Mouse (Mus musculus): ENCODE data around the gene Brinp3. TPM values are rescaled to one million over a fixed set of nuclear protein-coding genes. Genes with fewer than 3 reads are reported as not detected.
"Not testable (repeated sequence)": the region's sequence is repeated elsewhere in the genome, so short reads cannot be mapped to it uniquely, and the experiment has no call there.

The Brinp3 gene
- total RNA-seq (2021) (not detected), polyA plus RNA-seq (2012; rRNA removed) (0.06 TPM in 1 of 2 replicates, not detected in the other)
- long read RNA-seq: 0 reads

DNA sequence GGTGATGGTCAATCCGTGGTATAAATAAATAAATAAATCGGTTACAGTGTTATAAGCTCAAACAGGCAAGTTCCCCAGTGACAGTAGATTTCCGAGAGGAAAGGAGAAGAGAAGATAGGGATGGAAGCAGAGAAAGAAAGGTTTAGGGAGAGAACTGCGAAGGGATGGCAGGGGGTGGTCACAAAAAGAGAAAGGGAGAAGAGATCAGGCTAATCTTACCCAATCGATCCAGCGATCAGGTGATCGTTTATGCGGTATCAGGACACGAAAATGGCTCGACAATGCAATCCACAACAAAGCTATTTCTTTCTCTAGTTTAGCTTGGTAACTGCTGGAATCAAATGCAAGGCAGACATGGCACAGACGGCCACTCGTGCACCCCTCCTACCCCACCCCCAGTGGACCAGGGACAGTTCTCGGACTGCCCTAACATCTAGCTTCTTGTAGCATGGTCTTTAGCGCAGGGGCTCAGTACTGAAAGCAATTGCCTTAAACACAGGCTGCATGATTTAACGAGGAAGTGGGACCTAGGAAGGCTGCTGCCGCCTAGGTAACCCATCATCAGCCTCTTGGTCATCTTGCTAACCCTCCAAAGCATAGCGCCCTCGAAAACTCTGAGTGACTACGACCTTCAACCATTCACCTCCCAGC is at the start of gene Brinp3:
Gene Brinp3 (plus strand): TSS at position 80 of the 651 bp plus-strand sequence.
- no peak for DNase-seq

DNA sequence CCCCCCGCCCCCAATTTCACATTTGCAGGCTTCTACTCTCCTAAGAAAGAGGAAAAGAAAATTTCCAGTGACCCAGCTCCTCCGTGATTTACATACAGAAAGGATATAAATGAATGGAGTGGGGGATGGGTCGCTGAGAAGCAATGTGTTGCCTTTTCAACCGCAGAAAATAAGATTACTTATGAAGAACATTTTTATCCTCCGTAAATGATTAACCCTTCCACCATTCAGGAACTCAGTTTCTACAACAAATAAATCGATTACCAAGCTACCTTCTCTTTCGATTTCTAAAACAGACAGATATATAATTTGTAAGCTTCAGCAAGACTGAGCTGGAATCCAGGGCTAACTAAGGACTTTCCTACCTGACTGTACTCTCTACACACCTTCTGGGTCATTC is 339 bp upstream of the Brinp3 start:
- no peak for DNase-seq

DNA sequence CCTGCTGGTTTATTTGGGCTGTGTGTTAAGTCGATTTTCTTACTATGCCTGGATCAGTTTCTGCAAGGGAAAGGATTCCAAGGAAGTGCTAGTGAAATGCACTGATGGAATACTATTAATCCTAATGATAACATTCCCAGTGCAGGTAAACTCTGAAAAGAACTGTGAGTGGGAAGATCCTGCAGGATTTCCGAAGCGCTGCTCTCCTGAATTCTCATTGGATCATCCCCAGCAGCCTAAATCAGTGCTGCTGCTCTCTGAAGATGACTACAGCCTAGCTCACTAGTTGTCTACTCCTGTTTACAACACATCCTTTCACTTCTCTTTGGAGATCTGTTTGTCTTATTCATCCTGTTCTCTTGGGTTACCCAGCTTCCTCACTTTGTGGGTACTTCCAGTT is 826 bp downstream of the Brinp3 start:
- DNase-seq: no peak

DNA sequence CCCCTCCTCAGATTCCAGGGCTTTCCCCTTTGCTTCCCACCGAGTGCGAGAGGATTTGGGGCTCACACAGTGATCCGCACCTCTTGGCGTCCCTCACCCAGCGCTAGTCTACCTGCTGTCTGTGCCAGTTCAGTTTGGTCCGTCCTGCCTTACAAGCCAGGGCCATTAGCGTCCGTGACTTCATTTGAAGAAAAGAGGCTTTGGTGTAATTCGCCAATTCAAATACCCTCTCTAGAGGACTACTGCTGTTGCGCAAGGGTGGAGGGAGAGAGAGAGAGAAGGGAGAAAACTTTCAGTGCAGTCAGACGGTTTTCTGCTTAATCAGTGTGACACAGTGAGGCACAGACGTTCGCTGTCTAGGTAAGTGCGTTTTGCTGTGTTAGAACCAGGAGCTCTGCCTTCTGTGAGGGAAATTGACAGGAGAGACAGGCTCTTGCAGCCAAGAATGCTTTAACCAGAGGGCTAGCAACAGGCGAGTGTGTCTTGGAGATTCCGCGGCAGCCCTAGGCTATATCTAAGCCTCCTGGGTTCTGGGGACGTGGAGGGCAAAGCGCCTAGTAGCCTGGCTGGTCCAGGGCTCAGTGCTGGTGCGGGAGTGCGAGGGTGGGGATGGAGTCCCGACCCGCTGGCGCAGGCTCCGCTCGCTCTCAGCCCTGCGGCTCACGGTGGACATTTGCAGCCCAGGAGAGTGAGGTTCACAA is 3.0 kb downstream of the Brinp3 start:
- DNase-seq: peak; percentile 26

DNA sequence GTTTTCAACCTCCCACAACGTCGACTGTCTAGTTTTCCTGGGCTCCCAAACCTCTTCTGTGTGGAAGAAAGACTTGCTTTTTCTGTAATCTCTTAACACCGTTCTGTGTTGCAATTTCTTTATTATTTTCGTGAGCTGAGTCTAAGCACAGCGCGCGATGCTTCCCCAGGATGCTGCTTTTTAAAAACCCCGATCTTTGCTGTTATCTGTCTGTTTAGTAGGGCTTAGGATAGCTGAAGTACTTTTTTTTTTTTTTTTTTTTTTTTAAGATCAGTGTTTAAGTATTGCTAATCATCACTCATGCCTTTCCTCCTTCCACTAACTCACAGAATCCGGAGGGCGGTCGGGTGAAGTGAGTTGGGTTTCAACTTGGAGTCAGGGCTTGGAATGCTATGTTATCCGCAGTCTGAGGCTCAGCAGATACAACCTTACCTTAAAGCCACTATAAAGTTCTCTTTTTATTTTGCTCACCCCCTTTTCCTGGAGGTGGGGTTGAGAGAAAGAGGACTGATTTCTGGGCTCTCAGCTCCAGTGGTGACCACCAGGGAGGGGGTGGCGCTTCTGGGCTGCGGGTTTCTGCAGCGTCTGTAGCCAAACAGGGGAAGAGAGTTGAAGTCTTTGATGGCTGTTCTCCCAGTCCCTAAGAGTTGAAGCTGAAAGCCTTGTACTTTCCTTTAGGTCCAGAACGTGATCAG is 3.7 kb downstream of the Brinp3 start:
- DNase-seq: no peak

DNA sequence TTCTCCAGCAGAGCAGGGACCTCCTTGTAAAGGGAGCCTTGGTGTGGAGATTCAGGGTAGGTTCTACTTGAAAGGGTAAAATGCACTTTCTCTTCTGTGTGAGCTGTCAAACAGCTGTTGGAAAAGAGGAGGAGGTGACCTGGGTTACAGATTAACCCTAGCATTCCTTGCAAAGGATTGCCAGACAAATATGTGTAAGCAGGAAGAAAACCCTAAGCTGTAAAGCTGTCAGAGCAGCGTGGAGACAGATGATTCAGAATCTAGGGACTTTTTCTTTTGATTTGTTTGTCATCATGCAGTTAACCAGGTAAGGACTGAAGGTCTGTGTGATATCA is 4.2 kb downstream of the Brinp3 start:
- DNase-seq: no peak

GRCm38 (mm10) chr1:146515377-146515776 is 20.8 kb downstream of the Brinp3 start:
- no peak for DNase-seq

DNA sequence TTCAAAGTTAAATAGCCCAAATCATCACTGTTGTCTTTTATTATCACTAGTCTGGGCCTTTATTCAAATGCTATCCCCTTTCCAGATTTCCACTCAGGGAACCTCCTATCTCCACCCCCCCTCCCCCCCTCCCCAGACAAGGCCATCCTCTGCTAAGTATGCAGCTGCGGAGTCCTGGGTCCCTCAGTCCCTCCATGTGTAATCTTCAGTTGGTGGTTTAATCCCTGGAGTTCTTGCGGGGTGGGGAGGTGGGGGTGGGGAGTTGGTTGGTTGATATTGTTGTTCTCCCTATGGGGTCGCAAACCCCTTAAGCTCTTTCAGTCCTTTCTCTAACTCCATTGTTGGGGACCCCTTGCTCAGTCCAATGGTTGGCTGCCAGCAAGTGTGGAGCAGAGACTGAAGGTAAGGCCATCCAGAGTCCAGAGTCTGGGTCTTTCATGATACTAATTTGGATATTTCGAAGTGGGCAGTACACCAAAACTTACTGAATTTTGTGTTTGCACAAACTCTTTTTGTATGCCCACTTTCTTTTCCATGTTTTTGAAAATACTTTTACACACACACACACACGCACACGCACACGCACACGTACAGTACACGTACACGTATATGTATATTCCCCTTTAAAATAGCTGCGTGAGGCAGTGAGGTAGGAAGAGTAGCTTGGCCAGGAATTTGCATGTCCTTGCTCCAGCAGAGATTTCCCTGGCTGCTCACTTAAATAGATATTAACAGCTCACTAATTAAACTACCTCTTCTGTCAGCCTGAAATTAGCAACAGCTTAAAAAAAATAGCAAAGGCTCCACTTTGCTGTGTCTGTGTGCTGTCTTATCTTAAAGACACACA is 29.4 kb downstream of the Brinp3 start:
- no peak for DNase-seq

DNA sequence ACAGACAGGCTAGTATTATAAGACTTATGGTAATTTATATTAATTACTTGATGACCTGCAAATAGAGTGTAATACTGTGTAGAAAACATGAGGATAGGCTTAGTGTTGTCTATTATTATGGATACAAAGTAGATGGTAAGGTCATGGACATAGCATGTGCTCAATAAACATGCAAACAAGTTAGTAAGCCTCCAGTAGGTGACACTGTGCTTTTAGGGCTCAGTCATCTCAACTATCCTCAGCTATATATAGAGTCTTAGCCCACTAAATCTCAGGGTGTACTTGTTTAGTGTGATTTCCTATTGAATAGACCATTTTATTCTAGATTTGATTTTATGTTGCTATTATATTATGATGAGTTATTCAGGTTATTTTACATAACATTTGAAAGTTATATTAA is 34.0 kb downstream of the Brinp3 start:
- no peak for DNase-seq

- DNase-seq: no peak
Observed at GRCm38 (mm10) chr1:146546847-146547428, 52.4 kb downstream of the Brinp3 start.

DNA sequence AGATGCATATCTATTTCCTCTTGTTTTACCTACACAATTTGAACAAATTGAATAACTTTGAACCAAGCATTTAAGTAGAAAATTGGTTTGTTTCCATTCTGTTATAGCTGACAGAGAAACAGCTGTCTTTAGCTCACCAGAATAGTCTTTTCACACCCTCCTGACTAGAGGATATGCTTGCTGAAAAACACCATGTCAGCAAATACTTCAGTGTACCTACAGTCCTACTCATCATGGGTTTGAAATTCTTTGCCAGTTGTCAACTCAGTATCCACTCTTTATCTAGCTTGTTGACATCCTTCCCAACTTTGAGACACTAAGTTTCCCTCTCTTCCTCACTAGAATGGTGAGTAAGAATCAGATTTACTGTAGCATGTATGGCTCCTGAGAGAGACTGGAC is 62.4 kb downstream of the Brinp3 start:
- no peak for DNase-seq

DNA sequence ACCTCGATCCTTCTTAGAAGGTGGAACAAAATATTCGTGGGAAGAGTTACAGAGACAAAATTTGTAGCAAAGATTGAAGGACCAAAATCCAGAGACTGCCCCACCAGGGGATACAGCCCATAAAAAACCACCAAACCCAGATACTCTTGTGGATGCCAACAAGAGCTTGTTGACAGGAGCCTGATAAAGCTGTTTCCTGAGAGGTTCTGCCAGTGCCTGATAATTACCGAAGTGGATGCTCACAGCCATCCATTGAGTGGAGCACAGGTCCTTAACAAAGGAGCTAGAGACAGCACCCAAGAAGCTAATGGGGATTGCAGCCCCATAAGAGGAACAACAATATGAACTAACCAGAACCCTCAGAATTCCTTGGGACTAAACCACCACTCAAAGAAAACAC is 67.6 kb downstream of the Brinp3 start:
- no peak for DNase-seq

- DNase-seq: no peak
Observed at GRCm38 (mm10) chr1:146584181-146584580, 89.6 kb downstream of the Brinp3 start.

DNA sequence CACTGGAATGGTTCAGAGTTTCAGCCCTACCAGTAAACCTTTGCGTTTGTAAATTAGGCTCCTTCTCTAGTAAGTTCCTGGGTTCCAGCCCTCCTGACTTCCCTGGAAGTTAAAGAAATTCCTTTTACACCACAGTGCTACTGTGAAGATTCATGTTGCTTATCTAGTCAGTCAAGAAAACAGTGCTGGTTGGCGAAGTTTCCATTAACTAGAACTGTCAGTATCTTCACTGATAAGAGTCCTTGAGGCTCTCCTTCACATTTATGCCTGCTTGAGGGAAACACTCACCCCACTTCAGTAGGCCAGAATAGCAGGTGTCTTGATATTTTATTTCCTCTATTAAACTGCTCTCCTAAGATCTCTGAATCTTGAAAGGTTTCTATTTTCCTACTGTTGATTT is 138.3 kb downstream of the Brinp3 start:
- no peak for DNase-seq

DNA sequence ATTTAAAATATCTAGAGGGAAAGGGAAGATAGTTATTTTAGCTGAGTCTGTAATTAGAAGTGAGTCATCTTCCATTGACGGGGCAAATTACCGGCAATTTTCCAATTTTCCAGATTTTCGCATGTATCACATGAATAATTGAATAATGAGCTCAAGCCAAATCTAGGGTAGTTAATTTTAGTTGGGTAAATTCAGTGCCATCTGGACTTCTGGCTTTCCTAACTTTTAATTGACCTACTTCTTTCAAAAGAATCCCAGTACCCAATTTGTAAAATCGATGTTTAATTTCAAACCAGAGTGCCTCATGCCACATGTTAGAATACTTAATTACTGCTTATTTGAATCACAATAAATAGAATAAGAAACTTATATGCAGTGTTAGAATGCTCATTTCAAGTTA is 162.7 kb downstream of the Brinp3 start:
- no peak for DNase-seq

DNA sequence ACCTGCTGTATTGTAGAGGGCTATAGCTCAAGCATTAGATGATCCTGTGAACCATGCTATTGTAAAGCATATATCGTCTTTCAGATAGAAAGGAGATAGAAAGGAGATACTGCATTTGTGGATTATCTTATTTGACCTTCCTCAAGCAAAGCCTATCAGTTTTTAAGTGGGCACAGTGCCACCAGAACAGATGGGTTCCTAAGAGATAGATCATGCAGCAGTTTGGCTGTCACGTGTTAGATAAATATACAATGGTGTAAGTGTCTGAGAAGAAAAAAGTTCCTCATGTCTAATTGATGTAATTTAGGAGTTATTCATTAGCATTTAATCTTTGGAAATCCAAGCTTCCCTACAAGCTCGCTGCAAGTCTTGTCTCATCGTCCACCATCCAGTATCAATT is 206.2 kb downstream of the Brinp3 start:
- no peak for DNase-seq

DNA sequence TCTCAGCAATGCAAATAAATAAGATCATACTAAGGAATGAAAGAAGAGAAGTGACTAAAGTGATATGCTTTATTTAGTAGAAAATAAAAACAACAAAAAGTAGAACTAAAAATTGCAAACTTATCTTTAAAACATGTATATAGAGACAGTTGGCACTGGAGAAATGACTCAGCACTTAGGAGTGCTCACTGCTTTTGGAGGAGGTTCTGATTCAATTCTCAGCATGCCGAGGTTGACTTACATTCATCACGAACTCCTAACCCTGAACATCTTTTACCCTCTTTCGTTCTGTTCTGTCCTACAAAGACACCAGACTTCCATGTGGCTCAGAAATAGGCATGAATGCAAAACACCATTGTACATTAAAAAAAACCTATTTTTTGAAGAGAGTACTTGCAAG is 225.0 kb downstream of the Brinp3 start:
- no peak for DNase-seq

- not testable (repeated sequence) for DNase-seq
Observed at GRCm38 (mm10) chr1:146724784-146725513, 230.4 kb downstream of the Brinp3 start.

DNA sequence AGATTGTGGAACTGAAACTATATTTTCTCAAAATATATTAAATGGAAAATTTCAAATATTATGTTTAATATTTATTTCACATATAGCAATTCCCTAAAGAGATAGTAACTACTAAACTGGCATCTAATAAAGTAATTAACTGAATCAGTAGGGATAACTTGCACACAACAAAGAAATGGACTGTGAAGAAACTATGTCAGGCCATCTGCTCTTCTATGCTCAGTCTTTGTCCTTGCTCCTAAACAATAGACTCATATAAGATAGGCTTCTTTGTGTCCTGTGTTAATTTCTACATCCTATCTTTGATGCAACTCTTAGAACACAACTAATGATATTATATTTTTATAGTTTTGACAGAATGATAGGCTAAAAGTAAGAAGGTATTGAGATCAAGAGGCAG is 256.5 kb downstream of the Brinp3 start:
- DNase-seq: no peak

DNA sequence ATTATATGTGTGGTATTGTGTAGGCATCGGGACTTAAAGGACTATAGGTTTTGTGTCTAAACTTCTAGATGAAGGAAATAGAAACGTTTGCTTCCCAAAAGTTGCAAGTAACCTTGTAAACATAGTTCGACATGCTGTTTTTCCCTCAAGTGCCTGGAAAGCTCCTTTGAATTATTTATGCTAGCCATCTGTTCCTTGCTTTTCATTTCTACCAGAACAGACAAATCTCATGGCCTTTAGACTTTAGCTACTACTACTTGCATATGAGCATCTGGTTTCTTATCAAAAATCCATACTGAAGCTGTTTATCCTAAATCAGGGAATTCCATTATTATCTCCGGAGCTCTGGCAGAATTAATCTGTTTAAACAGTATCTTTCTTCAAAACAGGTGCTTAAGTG is 288.7 kb downstream of the Brinp3 start:
- no peak for DNase-seq

- DNase-seq: no peak
Observed at GRCm38 (mm10) chr1:146787236-146787635, 292.7 kb downstream of the Brinp3 start.
